Mouse (Mus musculus) kidney, postnatal 10 days (tissue): ENCODE results near the gene Upk1a.

ENCODE experiments used
- DNase-seq: peaks from one replicate; pipeline ENCODE4 v3.0.0; 2021; ENCODE audit warnings: mixed read lengths

Upk1a gene

GRCm38 (mm10) chr7:30612654-30613402, at the start of gene Upk1a:
Gene Upk1a, minus strand, starts transcription at chr7:30612847.
- DNase-seq = no peak

DNA sequence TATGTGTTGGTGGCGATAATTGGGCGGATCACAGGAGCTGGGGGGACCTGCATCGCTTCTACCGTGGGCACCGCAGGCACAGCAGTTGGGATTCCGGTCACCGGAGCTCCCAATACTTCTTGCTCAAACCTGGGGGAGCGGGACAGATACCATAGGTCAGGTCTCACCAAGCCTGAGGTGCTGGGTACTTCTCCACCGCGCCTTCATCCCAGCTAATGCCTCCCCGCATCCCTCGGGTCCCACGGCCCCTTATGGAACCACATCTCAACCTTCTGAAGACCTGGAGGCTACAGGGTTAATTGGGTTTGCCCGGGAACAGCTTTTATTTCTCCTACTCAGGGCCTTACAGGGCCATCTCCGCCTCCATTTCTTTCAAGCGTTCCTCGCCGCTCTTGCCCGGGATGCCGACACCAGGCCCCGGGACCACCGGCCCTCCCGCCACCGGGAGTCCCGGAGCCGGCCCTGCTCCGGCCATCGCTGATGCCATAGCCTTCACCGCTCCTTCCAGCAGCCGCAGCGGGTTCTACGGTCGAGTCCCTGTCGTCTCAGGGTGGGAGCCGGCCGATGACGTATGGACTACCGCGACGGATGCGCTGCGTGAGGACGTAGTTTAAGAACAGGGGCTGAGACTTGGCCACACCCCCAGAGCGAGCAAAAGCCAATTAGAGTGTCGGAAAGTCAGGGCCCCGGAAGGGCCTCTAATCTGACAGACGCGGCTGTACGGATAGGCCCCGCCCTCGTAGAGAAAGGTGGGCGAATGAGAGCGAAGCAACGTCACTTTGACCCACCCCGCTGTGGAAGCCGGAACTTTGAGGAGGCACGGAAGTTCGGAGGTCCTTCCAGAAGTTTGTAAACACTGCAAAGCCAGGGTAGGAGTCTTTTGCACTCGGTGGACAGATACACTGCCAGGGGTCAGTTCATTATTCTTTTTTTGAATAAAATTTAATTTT, 37.2 kb upstream of the Upk1a start, which contains the start of gene Rbm42:
Rbm42 (minus strand) TSS at position 727 of the 950 bp plus-strand sequence.
- DNase-seq = peak; percentile 99

DNA sequence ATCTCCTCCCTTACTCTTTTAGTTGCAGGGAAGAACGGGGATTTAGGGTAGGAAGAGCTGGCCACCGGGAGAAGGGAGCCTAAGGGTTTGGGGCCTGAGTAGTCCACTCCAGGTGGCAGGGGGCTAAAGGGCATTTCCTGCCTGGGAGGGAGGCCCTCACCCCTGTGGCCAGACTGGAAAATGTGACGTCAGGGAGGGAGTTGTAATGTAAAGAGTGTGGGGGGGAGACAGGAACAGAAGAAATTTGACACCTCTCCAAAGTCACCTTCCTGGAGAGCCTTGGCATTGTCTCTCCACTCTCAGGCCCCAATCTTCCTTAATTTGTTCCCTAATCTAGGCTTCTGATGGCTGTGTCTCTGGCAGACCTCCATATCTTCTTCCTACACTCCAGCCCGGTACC, 26.4 kb upstream of the Upk1a start:
- no peak for DNase-seq

DNA sequence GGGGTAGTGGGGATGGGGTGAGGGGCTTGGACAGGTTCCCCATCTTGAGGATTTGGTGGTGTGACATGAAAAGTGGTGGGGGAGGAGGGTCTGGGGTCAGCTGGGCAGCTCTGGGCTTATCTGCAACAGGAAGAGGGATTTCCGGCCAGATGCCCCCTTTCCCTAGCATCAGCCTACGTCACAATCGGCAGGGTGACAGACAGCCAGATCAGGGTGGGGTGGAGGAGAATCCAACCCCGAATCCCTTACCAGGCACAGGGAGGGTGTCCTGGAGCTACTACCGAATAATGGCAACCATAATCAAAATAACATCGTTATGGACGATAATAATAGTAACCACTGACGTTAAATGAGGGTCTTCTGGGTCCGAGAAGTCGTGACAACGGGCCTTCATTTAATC, 23.7 kb upstream of the Upk1a start:
- no peak for DNase-seq

- no peak for DNase-seq
Measured at GRCm38 (mm10) chr7:30635752-30636151, 23.1 kb upstream of the Upk1a start, which contains the start of gene Etv2. Gene Etv2, minus strand, starts transcription at chr7:30635852.

- peak; percentile 70 for DNase-seq
Measured at GRCm38 (mm10) chr7:30634621-30635020, 22.0 kb upstream of the Upk1a start.

GRCm38 (mm10) chr7:30633762-30634412, 21.2 kb upstream of the Upk1a start:
- DNase-seq = no peak

DNA sequence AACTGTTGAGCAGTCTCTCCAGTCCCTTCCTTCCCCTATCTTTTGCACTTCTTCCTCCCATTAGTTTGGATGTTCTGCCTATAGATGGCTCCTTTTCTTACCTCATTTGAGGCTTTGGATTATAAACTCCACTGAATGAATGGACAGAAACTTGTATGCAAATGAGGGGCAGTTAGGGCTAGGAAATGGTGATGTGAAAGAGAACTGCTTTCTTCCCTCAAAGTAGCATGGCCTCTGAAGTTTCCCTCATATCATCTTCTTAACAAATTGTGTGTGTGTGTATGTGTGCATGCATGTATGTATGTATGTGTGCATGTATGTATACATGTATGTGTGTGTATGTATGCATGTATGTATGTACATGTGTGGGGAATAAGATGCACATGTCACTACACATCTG, 16.4 kb upstream of the Upk1a start:
- no peak for DNase-seq

DNA sequence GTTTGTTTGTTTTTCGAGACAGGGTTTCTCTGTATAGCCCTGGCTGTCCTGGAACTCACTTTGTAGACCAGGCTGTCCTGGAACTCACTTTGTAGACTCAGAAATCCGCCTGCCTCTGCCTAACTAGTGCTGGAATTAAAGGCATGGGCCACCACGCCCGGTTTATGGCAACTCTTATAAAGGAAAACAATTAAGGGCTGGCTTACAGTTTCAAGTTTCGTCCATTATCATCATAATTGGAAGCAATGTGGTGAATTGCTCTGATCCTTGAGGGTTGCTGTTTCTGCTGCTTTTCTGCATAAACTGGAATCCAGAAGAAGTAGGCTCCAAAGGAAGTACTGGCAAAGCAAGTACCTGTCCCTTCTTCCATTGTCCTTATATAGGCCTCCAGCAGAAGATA, 14.0 kb upstream of the Upk1a start:
- no peak for DNase-seq

DNA sequence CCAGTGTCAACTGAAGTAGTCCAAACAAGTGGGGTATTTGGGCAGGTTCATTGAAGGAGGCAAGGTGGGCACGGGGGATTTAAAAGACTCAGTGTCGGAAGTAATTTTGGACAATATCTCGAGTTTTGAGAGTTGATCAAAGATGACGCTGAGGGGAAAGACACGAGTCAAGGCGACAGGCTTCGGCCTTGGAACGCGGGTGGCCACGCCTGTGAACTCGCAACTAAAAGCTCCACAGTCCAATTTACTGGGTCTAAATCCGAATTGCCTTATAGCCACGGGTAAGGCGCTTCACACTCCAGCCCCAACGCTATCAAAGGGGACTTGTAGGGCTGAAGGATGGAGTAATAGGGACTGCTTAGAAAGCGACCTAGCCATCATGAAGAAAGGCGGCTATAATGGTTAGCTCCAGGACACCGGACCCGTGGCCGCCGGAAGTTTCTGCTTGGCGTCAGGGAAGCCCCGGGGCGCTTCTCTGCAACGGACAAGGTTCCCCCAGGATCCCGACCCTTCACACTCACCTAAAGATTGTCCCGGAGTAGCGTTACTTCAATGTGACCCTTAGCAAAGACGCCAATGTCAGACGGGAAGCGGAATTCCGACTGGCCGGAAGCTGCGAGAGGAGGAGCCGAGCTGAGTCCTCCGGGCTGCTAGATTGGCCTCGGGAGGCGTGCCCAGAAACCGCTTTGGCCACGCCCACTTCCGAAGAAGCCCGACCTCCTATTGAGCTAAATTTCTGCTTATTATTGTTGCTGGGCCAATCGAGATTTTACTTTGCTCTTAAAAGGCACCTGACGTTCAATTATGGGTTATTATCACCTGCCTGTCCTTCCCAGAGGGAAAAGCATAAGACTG, 13.1 kb upstream of the Upk1a start, which contains the start of gene Cox6b1:
Cox6b1 (minus strand) TSS at position 622 of the 855 bp plus-strand sequence.
- DNase-seq = peak; percentile 93

DNA sequence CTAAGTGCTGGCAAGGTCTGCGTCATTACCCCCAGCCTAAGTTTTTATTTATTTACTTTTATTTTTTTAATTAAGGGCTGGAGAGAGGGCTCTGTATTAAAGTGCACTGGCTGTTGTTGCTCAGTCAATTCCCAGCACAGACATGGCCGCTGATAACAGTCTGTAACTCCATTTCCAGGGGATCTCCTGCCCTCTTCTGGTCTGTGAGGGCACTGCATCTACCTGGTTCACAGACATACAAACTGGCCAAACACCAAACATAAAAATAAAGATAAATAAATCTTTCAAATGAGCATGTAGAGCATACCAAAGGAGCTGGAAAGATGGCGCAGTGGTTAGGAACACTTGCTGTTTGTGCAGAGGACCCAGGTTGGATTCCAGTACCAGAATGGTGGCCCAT, 6.6 kb upstream of the Upk1a start:
- DNase-seq = no peak

DNA sequence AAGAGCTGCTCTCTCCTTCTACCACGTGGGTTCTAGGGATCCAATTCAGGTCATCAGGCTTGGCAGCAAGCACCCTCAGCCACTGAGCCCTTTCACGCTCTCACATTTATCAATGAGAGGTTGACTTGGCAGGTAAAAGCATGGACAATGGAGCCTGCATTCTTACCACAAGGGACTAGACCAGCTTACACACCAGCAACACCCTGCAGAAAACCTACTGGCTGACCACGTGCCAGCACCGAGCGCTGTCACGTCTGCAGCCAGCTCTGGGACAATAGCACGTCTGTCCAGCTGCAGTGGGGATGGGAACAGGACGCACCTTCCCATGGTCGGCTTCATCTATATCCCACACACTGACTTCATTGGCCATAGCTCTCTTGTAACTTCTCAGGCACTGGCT, 6.0 kb upstream of the Upk1a start:
- DNase-seq = no peak

DNA sequence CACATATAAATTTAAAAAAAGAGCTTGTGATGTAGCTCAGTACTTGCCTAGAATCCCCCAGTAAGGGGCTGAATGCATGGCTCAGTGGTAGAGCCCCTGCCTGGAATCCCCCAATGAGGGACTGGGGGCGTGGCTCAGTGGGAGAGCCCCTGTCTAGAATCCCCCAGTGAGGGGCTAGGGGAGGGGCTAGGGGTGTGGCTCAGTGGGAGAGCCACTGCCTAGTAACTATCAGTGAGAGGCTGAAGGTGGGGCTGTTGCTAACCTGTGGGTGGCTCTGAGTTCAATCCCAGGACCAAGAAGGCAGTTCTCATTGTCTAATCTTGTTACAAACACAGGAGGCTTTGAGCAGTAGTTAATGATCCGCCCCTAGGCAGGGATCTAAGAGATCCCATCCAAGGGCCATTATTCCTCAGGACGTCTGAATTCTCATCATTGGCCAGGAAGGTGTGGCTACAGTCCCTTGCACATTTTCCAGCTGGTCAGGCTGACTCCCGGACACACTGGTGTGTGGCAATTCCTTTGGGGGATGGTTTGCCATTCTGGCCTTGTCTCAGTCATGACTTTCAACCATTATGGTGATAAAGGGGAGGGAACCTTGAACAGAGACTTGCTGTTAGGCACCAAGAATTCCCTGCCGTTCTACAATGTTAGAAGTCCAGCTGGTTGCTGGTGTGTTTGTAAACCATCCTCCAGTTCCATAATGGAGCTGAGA, 2.6 kb upstream of the Upk1a start:
- DNase-seq = no peak

DNA sequence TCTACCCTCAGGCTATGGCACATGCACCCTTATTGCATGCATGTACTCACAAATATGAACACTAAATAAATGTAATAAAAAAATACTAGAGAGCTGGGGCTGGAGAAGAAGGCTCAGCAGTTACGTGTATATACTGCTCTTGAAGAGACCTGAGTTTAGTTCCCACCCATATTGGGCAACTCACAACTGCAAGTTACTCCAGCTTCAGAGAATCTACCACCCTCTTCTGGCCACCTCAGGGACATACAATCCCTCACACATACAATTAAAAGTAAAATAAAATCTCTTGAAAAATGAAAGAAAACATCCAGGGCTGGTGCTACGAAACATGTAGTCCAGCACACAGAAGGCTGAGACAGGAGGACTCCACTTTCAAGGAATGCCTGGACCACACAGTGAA, 1.8 kb upstream of the Upk1a start:
- no peak for DNase-seq

DNA sequence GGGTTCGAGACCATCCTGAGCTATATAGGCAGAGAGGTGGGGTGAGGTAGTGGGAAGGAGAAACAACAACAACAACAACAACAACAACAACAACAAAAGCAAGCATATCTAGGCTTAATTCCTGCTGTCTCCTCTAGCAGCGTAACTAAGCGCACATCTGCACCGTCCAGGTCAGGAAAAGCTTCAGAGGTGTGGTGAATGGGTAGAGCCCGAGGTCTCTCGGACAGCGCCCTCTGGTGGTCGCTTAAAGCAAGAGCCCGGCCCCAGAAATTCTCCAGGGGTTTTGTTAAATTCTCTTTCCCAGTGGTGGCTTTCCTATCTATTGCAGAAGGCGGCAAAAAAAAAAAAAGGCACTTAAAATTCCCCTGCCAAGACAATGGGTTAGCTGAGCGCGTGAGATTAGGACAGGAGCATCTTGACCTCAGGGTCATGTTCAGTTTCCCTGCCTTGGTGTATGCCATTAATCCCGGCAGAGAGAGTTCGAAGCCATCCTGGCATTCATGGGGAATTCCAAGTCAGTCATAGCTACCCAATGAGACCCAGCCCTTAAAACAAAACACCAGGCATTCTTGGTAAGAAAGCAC, 974 bp upstream of the Upk1a start:
- peak; percentile 81 for DNase-seq

- no peak for DNase-seq
Measured at GRCm38 (mm10) chr7:30610043-30610442, 2.6 kb downstream of the Upk1a start.

- DNase-seq = no peak
Measured at GRCm38 (mm10) chr7:30608476-30608875, 4.2 kb downstream of the Upk1a start.

DNA sequence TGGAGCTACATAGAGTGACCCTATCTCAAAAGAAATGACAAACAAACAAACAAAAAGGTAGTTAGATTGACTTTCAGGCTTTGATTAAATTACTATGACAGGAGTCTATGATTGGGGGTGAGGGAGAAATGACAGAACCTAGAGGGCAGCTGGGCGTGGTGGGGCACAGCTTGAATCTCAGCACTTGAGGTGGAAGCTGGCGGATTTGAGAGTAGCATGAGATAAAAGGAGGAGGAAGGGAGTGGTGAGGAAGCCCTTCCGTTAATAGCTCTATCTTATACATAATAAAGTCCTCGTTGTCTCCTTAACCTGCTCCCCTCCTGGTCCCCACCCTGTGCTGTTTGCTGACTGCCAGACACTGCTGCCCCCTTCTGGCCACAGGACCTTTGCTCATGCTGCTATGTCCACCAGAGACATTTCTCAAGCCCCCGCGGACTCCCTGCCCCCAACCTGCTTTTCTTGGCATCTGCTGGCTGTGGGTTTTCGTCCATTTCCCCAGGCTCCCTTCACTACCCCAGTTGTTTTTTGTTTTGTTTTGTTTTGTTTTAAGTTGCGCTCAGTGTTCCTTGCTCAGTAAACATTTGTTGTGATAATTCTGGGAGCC, 4.8 kb downstream of the Upk1a start:
- peak; percentile 82 for DNase-seq

DNA sequence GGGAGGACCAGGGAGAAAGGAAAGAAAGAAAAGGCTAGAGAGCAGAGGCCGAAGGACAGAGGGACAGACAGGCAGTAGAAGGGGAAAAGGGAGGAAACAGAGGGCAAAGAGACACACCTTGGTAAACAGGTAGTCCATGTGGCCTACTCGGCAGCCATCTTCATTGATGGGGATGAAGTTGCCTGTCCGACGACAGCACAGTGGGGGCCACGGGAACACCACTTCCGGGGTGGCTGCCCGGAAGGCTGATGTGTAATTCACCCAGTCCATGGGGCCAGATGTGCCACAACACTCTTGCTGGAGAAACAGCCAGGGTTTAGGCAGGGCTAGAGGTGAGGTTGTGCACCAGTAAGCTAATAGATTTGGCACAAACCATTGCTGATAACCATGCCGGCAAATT, 7.7 kb downstream of the Upk1a start:
- DNase-seq = no peak

DNA sequence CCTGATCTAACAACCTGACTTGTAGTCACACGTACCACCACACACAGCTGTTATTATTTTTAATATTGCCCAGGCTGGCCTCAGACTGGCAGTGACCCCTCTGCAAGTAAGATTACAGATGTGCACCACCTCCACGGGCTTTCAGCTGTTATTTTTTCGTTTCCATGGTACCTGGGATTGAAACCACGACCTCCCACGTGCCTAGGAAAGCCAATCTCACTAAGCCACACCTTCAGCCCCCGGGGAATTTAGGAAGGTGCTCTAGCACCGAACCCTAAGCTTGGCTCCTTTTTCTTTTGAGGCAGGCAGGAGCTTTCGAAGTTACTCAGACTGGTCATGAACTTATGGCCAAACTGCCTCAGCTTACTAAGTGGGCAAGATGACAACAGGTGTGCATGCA, 8.2 kb downstream of the Upk1a start:
- no peak for DNase-seq

- DNase-seq = peak; percentile 77
Measured at GRCm38 (mm10) chr7:30602583-30602982, 10.1 kb downstream of the Upk1a start.
